ENCODE assay signal across 14 mouse cellular contexts in genomic region chr9:99869936-99870779, GRCm38 (mm10). TPM values are rescaled to one million over a fixed set of nuclear protein-coding genes. Genes with fewer than 3 reads are reported as not detected.
A peak's percentile ranks its signal among the peaks of the same experiment; 100 is the strongest.
DNase-seq lines count a peak whose midpoint lies in the region; ATAC-seq and TF ChIP-seq lines count a peak whose summit lies in the region.
"Had no signal": no experiment of that assay in that cellular context is flagged by ENCODE, and none has a peak within 500 bp of the region (broad histone marks: within the 10 kb centered on the region; RNA-seq: fewer than 3 reads in every experiment).

No protein-coding gene starts in this region.

- H3K4me1 ChIP-seq in midbrain, embryonic 13.5 days (replicated peaks): peaks cover 46% of the 10 kb centered on the region
- no peaks in the 10 kb centered on the region; the same call in 1 of the 2 replicates for H3K4me1 ChIP-seq in kidney, embryonic 16.5 days (ENCODE audit: insufficient read depth, low read length)

- ATAC-seq in hematopoietic stem cell, adult 5-6 weeks (replicated peaks in 1 of 2; ENCODE audit: insufficient read depth in 1 of 2, low FRiP score in 2 of 2, low TSS enrichment in 1 of 2, low read depth in 1 of 2, poor library complexity in 2 of 2, severe bottlenecking in 2 of 2): peak; percentile 24 to 54; a peak in 3 of 4 replicates
- ATAC-seq in midbrain, embryonic 13.5 days: no peak
- ATAC-seq in kidney, embryonic 16.5 days (ENCODE audit: low FRiP score, low TSS enrichment): no peak

- intact Hi-C loops in heart, postnatal 36 days (cut with DNase I): no loop called here
- intact Hi-C loops in left cerebral cortex, postnatal 4 days (cut with DNase I): no loop called here

- H3K9ac ChIP-seq in midbrain, embryonic 13.5 days (replicated peaks): peak overlapping the region; percentile 71
- H3K9ac ChIP-seq in kidney, embryonic 16.5 days (replicated peaks; ENCODE audit: low read length): no peak overlapping the region
- H3K9ac ChIP-seq: limb, embryonic 15.5 days had no signal

- H3K27ac ChIP-seq in midbrain, embryonic 13.5 days: peak overlapping the region; percentile 83
- H3K27ac ChIP-seq in kidney, embryonic 16.5 days (ENCODE audit: low read length): no peak overlapping the region
- H3K27ac ChIP-seq: limb, embryonic 15.5 days had no signal

- H3K27me3 ChIP-seq in midbrain, embryonic 13.5 days: peaks cover 98% of the 10 kb centered on the region
- H3K27me3 ChIP-seq in kidney, embryonic 16.5 days (ENCODE audit: insufficient read depth, low read length): peaks cover 96% of the 10 kb centered on the region

- peak overlapping the region; percentile 46 for H3K4me3 ChIP-seq in midbrain, embryonic 13.5 days (replicated peaks)
- H3K4me3 ChIP-seq in kidney, embryonic 16.5 days (ENCODE audit: low read length): no peak overlapping the region

- WGBS in midbrain, embryonic 13.5 days: under 1% methylated on average over 34 of the region's 34 CpGs
- WGBS in kidney, embryonic 16.5 days: 2% methylated on average over 34 of the region's 34 CpGs

- TF ChIP-seq POLR2A in brain, embryonic 14.5 days (IDR thresholded peaks at IDR 0.05; ENCODE audit: borderline replicate concordance, extremely low read depth, insufficient read depth, insufficient read length, poor library complexity, severe bottlenecking): no peak

- no peaks in the 10 kb centered on the region for H3K9me3 ChIP-seq in midbrain, embryonic 13.5 days
- H3K9me3 ChIP-seq in kidney, embryonic 16.5 days (ENCODE audit: low read length): no peaks in the 10 kb centered on the region
- H3K9me3 ChIP-seq: limb, embryonic 15.5 days had no signal

- peak; percentile 74 for DNase-seq in heart, adult 11 months
- DNase-seq in heart, postnatal 36 days: no peak
- peak; percentile 26 for DNase-seq in brain, embryonic 14.5 days (ENCODE audit: low read depth)
- DNase-seq in lung, postnatal 4 days: no peak
- DNase-seq in left cerebral cortex, postnatal 4 days: no peak
- DNase-seq: adrenal gland, postnatal 14 days; B cell, adult 2 months; heart, adult 18-20 months; thymus, postnatal 36 days had no signal

- no peaks in the 10 kb centered on the region for H3K36me3 ChIP-seq in midbrain, embryonic 13.5 days
- no peaks in the 10 kb centered on the region for H3K36me3 ChIP-seq in kidney, embryonic 16.5 days (ENCODE audit: insufficient read depth, low read length)
- H3K36me3 ChIP-seq: limb, embryonic 15.5 days had no signal

- peak overlapping the region; percentile 54 for H3K4me2 ChIP-seq in midbrain, embryonic 13.5 days (replicated peaks)
- H3K4me2 ChIP-seq in kidney, embryonic 16.5 days (replicated peaks; ENCODE audit: low read depth, low read length): no peak overlapping the region

- TF ChIP-seq CTCF in brain, embryonic 14.5 days (IDR thresholded peaks at IDR 0.05; ENCODE audit: borderline replicate concordance, extremely low read depth, insufficient read depth, insufficient read length): no peak

RNA-seq across cellular contexts. Expression of gene Sox14, which starts 5.8 kb away (rescaled TPM):
- total RNA-seq in heart, postnatal 36 days (2021): not detected
- 28.5 and 37.0 TPM in 2 replicates for polyA plus RNA-seq in brain, embryonic 14.5 days (2012; rRNA removed)
- not detected in 2 replicates for total RNA-seq in hematopoietic stem cell, adult 5-6 weeks (2017)
- polyA plus RNA-seq in midbrain, embryonic 13.5 days (2015; fragmentation: Nextera tagmentation; extraction: Ambion mirVana): 80.3 and 112 TPM in 2 replicates
- not detected in 2 replicates for polyA plus RNA-seq in kidney, embryonic 16.5 days (2015; fragmentation: Nextera tagmentation; extraction: Ambion mirVana)
- not detected for total RNA-seq in left cerebral cortex, postnatal 4 days (2021)
- total RNA-seq: adrenal gland, postnatal 14 days; heart, adult 18-20 months; layer of hippocampus, adult 18-20 months had no signal
- polyA plus RNA-seq: limb, embryonic 15.5 days had no signal

Comparison
In these comparisons a context has a peak if more than half of its experiments do, and no peak if none do; other contexts are left out.
1. DNase-seq: peak in heart, adult 11 months (single experiment) and brain, embryonic 14.5 days (single experiment); none in heart, postnatal 36 days (0 of 2), lung, postnatal 4 days (0 of 2) and left cerebral cortex, postnatal 4 days (single experiment).
2. ATAC-seq: peak in hematopoietic stem cell, adult 5-6 weeks (2 of 2); none in midbrain, embryonic 13.5 days (single experiment) and kidney, embryonic 16.5 days (single experiment).